Mouse (Mus musculus) limb, embryonic 14.5 days (tissue): ENCODE results near the gene Trappc6b. TPM values are rescaled to one million over a fixed set of nuclear protein-coding genes. Genes with fewer than 3 reads are reported as not detected.
A peak's percentile ranks its signal among the peaks of the same experiment; 100 is the strongest.

Experiments
- ATAC-seq: fragments of 200-750 bp; cut with Nextera tagmentation; 2 replicates; pipeline ENCODE4 v1.8.0; 2017; ENCODE audit warnings: low read depth, moderate number of reproducible peaks, moderate TSS enrichment; ENCODE audit not compliant: low FRiP score
- DNase-seq: peaks from one replicate; pipeline ENCODE4 v3.0.0-alpha.2; 2015; ENCODE audit warnings: low spot score
- H3K27ac ChIP-seq: fragments of 300-500 bp; sonication (generic); replicated peaks from 2 replicates; pipeline ENCODE4 v1.5.1; 2014; ENCODE audit warnings: low read depth, mild to moderate bottlenecking, low read length, moderate library complexity, mixed read lengths
- H3K27me3 ChIP-seq: fragments of 300-500 bp; sonication (generic); 2 replicates; pipeline ENCODE4 v1.6.1; 2014; ENCODE audit warnings: low read length, mixed read lengths; ENCODE audit not compliant: control insufficient read depth, insufficient read depth
- H3K36me3 ChIP-seq: fragments of 300-500 bp; sonication (generic); 2 replicates; pipeline ENCODE4 v1.6.1; 2014; ENCODE audit warnings: mild to moderate bottlenecking, low read length, moderate library complexity, mixed read lengths; ENCODE audit not compliant: control insufficient read depth, insufficient read depth
- H3K4me1 ChIP-seq: fragments of 300-500 bp; sonication (generic); 2 replicates; pipeline ENCODE4 v1.6.1; 2014; ENCODE audit warnings: antibody characterized with exemption, low read length, mixed read lengths; ENCODE audit not compliant: control insufficient read depth, insufficient read depth
- H3K4me2 ChIP-seq: fragments of 300-500 bp; sonication (generic); replicated peaks from 2 replicates; pipeline ENCODE4 v1.6.1; 2014; ENCODE audit warnings: low read depth, mild to moderate bottlenecking, low read length, moderate library complexity; ENCODE audit not compliant: severe bottlenecking
- H3K4me3 ChIP-seq: fragments of 300-500 bp; sonication (generic); replicated peaks from 2 replicates; pipeline ENCODE4 v1.5.1; 2014; ENCODE audit warnings: low read length
- H3K9ac ChIP-seq: fragments of 300-500 bp; sonication (generic); 2 replicates; pipeline ENCODE4 v1.6.1; 2014; ENCODE audit warnings: mild to moderate bottlenecking, low read depth, low read length, moderate library complexity; ENCODE audit not compliant: severe bottlenecking
- H3K9me3 ChIP-seq: fragments of 300-500 bp; sonication (generic); 2 replicates; pipeline ENCODE4 v1.6.1; 2016; ENCODE audit warnings: low read length; ENCODE audit not compliant: control insufficient read depth
- POLR2A ChIP-seq: fragments of 200-500 bp; IDR thresholded peaks from 2 replicates; pipeline ENCODE4 v1.8.0; 2012; ENCODE audit warnings: inconsistent platforms, mild to moderate bottlenecking, moderate library complexity, borderline replicate concordance; ENCODE audit not compliant: insufficient read depth, insufficient read length; ENCODE audit errors: extremely low read depth
- WGBS: fragments of 180-500 bp; shearing (Covaris S2); extraction: QIAGEN DNeasy Blood & Tissue Kit; methylation state at CpG from one replicate; pipeline ENCODE4 v1.1.7; 2014; 5-methylcytosine and 5-hydroxymethylcytosine counted together
- polyA plus RNA-seq, 2 experiments: library from polyadenylated mRNA; depleted of rRNA in 1 of 2; stranded (reverse) in 1 of 2; unstranded in 1 of 2; fragments of >200 nt; fragmentation: Nextera tagmentation in 1 of 2; extraction: Ambion mirVana in 1 of 2; gene quantifications; 2 replicates each; pipeline versions ENCODE4 v1.2.1 to v1.2.3; 2012 to 2014

Trappc6b gene
- polyA plus RNA-seq (2012; rRNA removed) (71.7 and 87.5 TPM in 2 replicates), polyA plus RNA-seq (2014; fragmentation: Nextera tagmentation; extraction: Ambion mirVana) (53.9 and 60.4 TPM in 2 replicates)

DNA sequence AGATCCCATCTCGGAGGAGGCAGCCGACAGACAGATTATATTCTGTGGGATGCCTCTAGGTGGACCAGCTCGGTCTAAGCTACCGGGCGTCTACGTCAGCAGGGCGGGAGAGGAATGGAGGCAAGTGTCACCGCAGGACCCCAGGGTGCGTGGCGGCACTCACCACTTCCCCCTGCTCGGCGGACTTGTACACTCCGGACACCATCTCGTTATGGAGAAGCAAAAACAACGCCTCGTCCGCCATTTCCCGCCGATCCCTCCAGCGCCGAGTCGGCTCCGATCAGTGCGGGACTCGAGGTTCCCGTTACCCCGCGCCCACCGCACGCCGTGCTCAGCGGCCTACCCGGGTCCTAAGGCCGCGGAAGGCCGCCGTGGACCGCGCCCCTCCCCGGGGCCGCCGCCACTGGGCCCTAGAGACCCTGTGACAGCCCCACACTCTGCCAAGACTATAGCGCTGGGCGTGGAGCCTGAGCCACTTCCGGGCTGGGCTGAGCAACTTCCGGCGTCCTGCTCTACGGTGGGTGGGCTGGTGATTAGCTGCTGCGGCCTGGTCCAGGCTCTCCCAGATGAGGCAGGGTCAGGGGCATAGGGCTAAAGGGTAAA, at the start of gene Trappc6b:
Gene Trappc6b, minus strand, starts transcription at position 480 of the 603 bp plus-strand sequence.
- Histone ChIP-seq H3K36me3 (peaks cover 13% of the 10 kb centered on the region), H3K27me3 (no peaks in the 10 kb centered on the region), H3K4me1 (peaks cover 12% of the 10 kb centered on the region; the same call in 1 of the 2 replicates), H3K4me3 (peak within 1 kb of the TSS; percentile 75), H3K27ac (peak within 1 kb of the TSS; percentile 90), H3K9ac (peak within 1 kb of the TSS; percentile 93), H3K4me2 (peak within 1 kb of the TSS; percentile 76), H3K9me3 (no peaks in the 10 kb centered on the region)
- ATAC-seq (peak; percentile 94), DNase-seq (peak; percentile 79)
- 4% methylated on average over 45 of the region's 49 CpGs for WGBS
- TF ChIP-seq POLR2A = peak; percentile 64; the same call in 1 of the 2 replicates

- TF ChIP-seq POLR2A = no peak
- Histone ChIP-seq H3K4me2 (no peak overlapping the region), H3K27ac (no peak overlapping the region), H3K27me3 (no peaks in the 10 kb centered on the region), H3K4me3 (no peak overlapping the region), H3K4me1 (no peaks in the 10 kb centered on the region), H3K9ac (no peak overlapping the region), H3K36me3 (no peaks in the 10 kb centered on the region), H3K9me3 (no peaks in the 10 kb centered on the region)
- 86% methylated on average over 4 of the region's 4 CpGs for WGBS
- DNase-seq (no peak), ATAC-seq (no peak)
Measured at GRCm38 (mm10) chr12:59107926-59108325, 46.7 kb upstream of the Trappc6b start.

DNA sequence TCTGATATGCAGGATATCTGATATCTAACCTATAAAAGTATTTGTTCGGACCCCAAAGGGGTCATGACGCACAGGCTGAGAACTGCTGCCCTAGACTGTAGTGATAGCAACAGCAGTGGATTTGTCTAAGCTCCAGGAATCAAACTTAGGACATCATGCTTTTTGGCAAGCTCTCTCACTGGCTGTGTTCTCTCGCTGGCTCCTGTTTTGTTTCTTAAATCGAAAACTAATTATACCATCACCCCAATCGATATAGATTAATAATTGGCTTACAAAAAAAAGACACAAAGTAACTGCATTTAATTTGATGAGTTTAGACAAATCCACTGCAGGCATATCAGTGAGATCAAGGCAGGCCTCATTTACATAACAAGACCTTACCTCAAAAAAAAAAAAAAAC, 45.2 kb upstream of the Trappc6b start:
- H3K27ac ChIP-seq = no peak overlapping the region
- no peak for DNase-seq
- WGBS = 89% methylated on average over 5 of the region's 5 CpGs
- no peak overlapping the region for H3K4me2 ChIP-seq
- H3K4me1 ChIP-seq = no peaks in the 10 kb centered on the region
- no peak for ATAC-seq
- no peak for TF ChIP-seq POLR2A
- H3K4me3 ChIP-seq = no peak overlapping the region
- H3K27me3 ChIP-seq = no peaks in the 10 kb centered on the region
- H3K36me3 ChIP-seq = no peaks in the 10 kb centered on the region
- H3K9ac ChIP-seq = no peak overlapping the region
- no peaks in the 10 kb centered on the region for H3K9me3 ChIP-seq

- Histone ChIP-seq H3K27ac (no peak overlapping the region), H3K4me1 (no peaks in the 10 kb centered on the region), H3K4me2 (no peak overlapping the region), H3K36me3 (no peaks in the 10 kb centered on the region), H3K27me3 (no peaks in the 10 kb centered on the region), H3K9me3 (no peaks in the 10 kb centered on the region), H3K4me3 (no peak overlapping the region), H3K9ac (no peak overlapping the region)
- DNase-seq = no peak
- TF ChIP-seq POLR2A = no peak
- 80% methylated on average over 6 of the region's 6 CpGs for WGBS
- no peak for ATAC-seq
Measured at GRCm38 (mm10) chr12:59105914-59106313, 44.6 kb upstream of the Trappc6b start.

DNA sequence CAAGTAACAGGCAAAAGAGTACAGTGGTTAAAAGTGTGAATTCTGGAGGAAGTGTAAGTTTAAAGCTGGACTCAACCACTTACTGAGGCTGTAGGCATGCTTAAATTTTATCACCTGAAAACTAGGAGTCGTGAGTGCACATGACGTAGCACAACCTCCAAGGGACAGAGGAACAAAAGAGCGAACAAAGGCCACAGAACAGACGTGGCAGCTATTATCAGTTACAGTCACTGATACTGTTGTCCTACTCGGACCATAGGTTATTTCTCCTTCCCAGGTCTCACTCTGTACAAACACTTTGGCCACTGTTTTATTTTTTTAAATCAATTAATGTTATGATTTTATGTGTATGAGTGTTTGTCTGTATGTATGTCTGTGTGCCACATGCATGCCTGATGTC, 43.5 kb upstream of the Trappc6b start:
- no peaks in the 10 kb centered on the region for H3K36me3 ChIP-seq
- H3K4me3 ChIP-seq = no peak overlapping the region
- WGBS = 71% methylated on average over 5 of the region's 5 CpGs

More for the DNA sequence above, 43.5 kb upstream of the Trappc6b start:
- Histone ChIP-seq H3K4me1 (no peaks in the 10 kb centered on the region), H3K27ac (no peak overlapping the region), H3K9me3 (no peaks in the 10 kb centered on the region), H3K27me3 (no peaks in the 10 kb centered on the region), H3K4me2 (no peak overlapping the region), H3K9ac (no peak overlapping the region)
- ATAC-seq (no peak), DNase-seq (no peak)
- TF ChIP-seq POLR2A = no peak
